Mouse (Mus musculus): ENCODE measurements around the gene Wwc2.

Gene Wwc2

GRCm38 (mm10) chr8:47902704-47903103, 88.0 kb downstream of the Wwc2 start:
- no peak for DNase-seq (ENCODE audit: low spot score)

- DNase-seq (ENCODE audit: low spot score), result no peak
Observed at GRCm38 (mm10) chr8:47900361-47900760, 90.4 kb downstream of the Wwc2 start.

GRCm38 (mm10) chr8:47899891-47900290, 90.8 kb downstream of the Wwc2 start:
- no peak for DNase-seq (ENCODE audit: low spot score)

- no peak for DNase-seq (ENCODE audit: low spot score)
Observed at GRCm38 (mm10) chr8:47892419-47892818, 98.3 kb downstream of the Wwc2 start.

- no peak for DNase-seq (ENCODE audit: low spot score)
Observed at GRCm38 (mm10) chr8:47891641-47892040, 99.1 kb downstream of the Wwc2 start.

- no peak for DNase-seq (ENCODE audit: low spot score)
Observed at GRCm38 (mm10) chr8:47890814-47891210, 99.9 kb downstream of the Wwc2 start.

- no peak for DNase-seq (ENCODE audit: low spot score)
Observed at GRCm38 (mm10) chr8:47889936-47890813, 100.5 kb downstream of the Wwc2 start.

- DNase-seq (ENCODE audit: low spot score), result no peak
Observed at GRCm38 (mm10) chr8:47888841-47889570, 101.7 kb downstream of the Wwc2 start.

- no peak for DNase-seq (ENCODE audit: low spot score)
Observed at GRCm38 (mm10) chr8:47884306-47884705, 106.4 kb downstream of the Wwc2 start.

- no peak for DNase-seq (ENCODE audit: low spot score)
Observed at GRCm38 (mm10) chr8:47883739-47884138, 107.0 kb downstream of the Wwc2 start.

- no peak for DNase-seq (ENCODE audit: low spot score)
Observed at GRCm38 (mm10) chr8:47878516-47878915, 112.2 kb downstream of the Wwc2 start.

GRCm38 (mm10) chr8:47875865-47876264, 114.9 kb downstream of the Wwc2 start:
- DNase-seq (ENCODE audit: low spot score), result peak; percentile 60

GRCm38 (mm10) chr8:47874497-47875178, 116.1 kb downstream of the Wwc2 start:
- DNase-seq (ENCODE audit: low spot score), result peak; percentile 66

- DNase-seq (ENCODE audit: low spot score), result no peak
Observed at GRCm38 (mm10) chr8:47872361-47873107, 118.2 kb downstream of the Wwc2 start.

GRCm38 (mm10) chr8:47867067-47867466, 123.7 kb downstream of the Wwc2 start:
- no peak for DNase-seq (ENCODE audit: low spot score)

- no peak for DNase-seq (ENCODE audit: low spot score)
Observed at GRCm38 (mm10) chr8:47866568-47866967, 124.2 kb downstream of the Wwc2 start.

GRCm38 (mm10) chr8:47859259-47859658, 131.5 kb downstream of the Wwc2 start:
- DNase-seq (ENCODE audit: low spot score), result no peak

- DNase-seq (ENCODE audit: low spot score), result no peak
Observed at GRCm38 (mm10) chr8:47853356-47853755, 137.4 kb downstream of the Wwc2 start.

GRCm38 (mm10) chr8:47852737-47853136, 138.0 kb downstream of the Wwc2 start:
- no peak for DNase-seq (ENCODE audit: low spot score)

GRCm38 (mm10) chr8:47851824-47852502, 138.8 kb downstream of the Wwc2 start:
- no peak for DNase-seq (ENCODE audit: low spot score)

GRCm38 (mm10) chr8:47849842-47850241, 140.9 kb downstream of the Wwc2 start:
- no peak for DNase-seq (ENCODE audit: low spot score)
